Mouse (Mus musculus) forebrain, embryonic 13.5 days (tissue): ENCODE data around the gene Clec12b. TPM values are rescaled to one million over a fixed set of nuclear protein-coding genes. Genes with fewer than 3 reads are reported as not detected.

Experiments
- ATAC-seq: fragments of 200-750 bp; cut with Nextera tagmentation; 2 replicates; pipeline ENCODE4 v1.8.0; 2017
- H3K27ac ChIP-seq: fragments of 300-500 bp; sonication (generic); 2 replicates; pipeline ENCODE4 v1.5.1; 2015; ENCODE audit warnings: inconsistent platforms, mild to moderate bottlenecking, moderate library complexity
- H3K27me3 ChIP-seq: fragments of 300-500 bp; sonication (generic); 2 replicates; pipeline ENCODE4 v1.6.1; 2015; ENCODE audit warnings: mild to moderate bottlenecking, inconsistent platforms
- H3K36me3 ChIP-seq: fragments of 300-500 bp; sonication (generic); 2 replicates; pipeline ENCODE4 v1.6.1; 2015; ENCODE audit warnings: mild to moderate bottlenecking, inconsistent platforms; ENCODE audit not compliant: poor library complexity, severe bottlenecking
- H3K4me1 ChIP-seq: fragments of 300-500 bp; sonication (generic); 2 replicates; pipeline ENCODE4 v1.6.1; 2015; ENCODE audit warnings: inconsistent platforms
- H3K4me2 ChIP-seq: fragments of 300-500 bp; sonication (generic); 2 replicates; pipeline ENCODE4 v1.6.1; 2015; ENCODE audit warnings: inconsistent platforms, mild to moderate bottlenecking, moderate library complexity
- H3K4me3 ChIP-seq: fragments of 300-500 bp; sonication (generic); 2 replicates; pipeline ENCODE4 v1.5.1; 2015; ENCODE audit warnings: mild to moderate bottlenecking, inconsistent platforms
- H3K9ac ChIP-seq: fragments of 300-500 bp; sonication (generic); 2 replicates; pipeline ENCODE4 v1.6.1; 2015; ENCODE audit warnings: mild to moderate bottlenecking, inconsistent platforms
- H3K9me3 ChIP-seq: fragments of 300-500 bp; sonication (generic); replicated peaks from 2 replicates; pipeline ENCODE4 v1.6.1; 2016; ENCODE audit warnings: inconsistent platforms
- WGBS: fragments of 180-500 bp; shearing (Covaris S2); methylation state at CpG from one replicate; pipeline ENCODE4 v1.1.7; 2015; 5-methylcytosine and 5-hydroxymethylcytosine counted together
- polyA plus RNA-seq: library from polyadenylated mRNA; unstranded; fragments of >200 nt; fragmentation: Nextera tagmentation; extraction: Ambion mirVana; gene quantifications from 2 replicates; pipeline ENCODE4 v1.2.1, GENCODE M21; 2015

Gene Clec12b
- polyA plus RNA-seq, 1 experiment from 2014 or later, result 0.12 TPM

GRCm38 (mm10) chr6:129326568-129327150 lies 59.0 kb downstream of the Clec12b start:
- H3K4me1 ChIP-seq, result no peaks in the 10 kb centered on the region
- WGBS, result 74% methylated on average over 13 of the region's 13 CpGs
- no peak overlapping the region for H3K4me2 ChIP-seq
- no peaks in the 10 kb centered on the region for H3K36me3 ChIP-seq
- H3K9me3 ChIP-seq, result no peaks in the 10 kb centered on the region
- ATAC-seq, result no peak
- H3K9ac ChIP-seq, result no peak overlapping the region
- H3K27me3 ChIP-seq, result no peaks in the 10 kb centered on the region
- no peak overlapping the region for H3K4me3 ChIP-seq
- H3K27ac ChIP-seq, result no peak overlapping the region

- Histone ChIP-seq H3K4me3 (no peak overlapping the region), H3K9me3 (no peaks in the 10 kb centered on the region), H3K27ac (no peak overlapping the region), H3K4me1 (no peaks in the 10 kb centered on the region), H3K27me3 (no peaks in the 10 kb centered on the region), H3K36me3 (no peaks in the 10 kb centered on the region), H3K9ac (no peak overlapping the region), H3K4me2 (no peak overlapping the region)
- ATAC-seq, result no peak
- WGBS, result 82% methylated on average over 1 of the region's 1 CpGs
Measured at GRCm38 (mm10) chr6:129326016-129326415, 59.7 kb downstream of the Clec12b start.

Other genes with a start within 250 kb of the Clec12b start
- not detected in 2 replicates for gene Clec2d, start 205.3 kb downstream of the Clec12b start, polyA plus RNA-seq
- gene Cd69, start 110.4 kb downstream of the Clec12b start, polyA plus RNA-seq, result not detected in 2 replicates
- gene 4922502D21Rik, start 54.1 kb downstream of the Clec12b start, polyA plus RNA-seq, result not detected in 2 replicates
- 0.06 and 0.13 TPM in 2 replicates for gene Clec12a, start 43.2 kb downstream of the Clec12b start, polyA plus RNA-seq
- gene Clec1b, start 11.4 kb upstream of the Clec12b start, polyA plus RNA-seq, result 3.6 and 4.8 TPM in 2 replicates
- gene Clec9a, start 23.0 kb upstream of the Clec12b start, polyA plus RNA-seq, result 0.05 and 0.15 TPM in 2 replicates
- gene Clec1a, start 66.1 kb upstream of the Clec12b start, polyA plus RNA-seq, result 0.89 and 1.1 TPM in 2 replicates
- not detected in 2 replicates for gene Olr1, start 121.3 kb upstream of the Clec12b start, polyA plus RNA-seq
- gene Tmem52b, start 126.7 kb upstream of the Clec12b start, polyA plus RNA-seq, result not detected in 2 replicates
- gene Gabarapl1, start 147.3 kb upstream of the Clec12b start, polyA plus RNA-seq, result 125 and 126 TPM in 2 replicates
- gene Klre1, start 192.0 kb upstream of the Clec12b start, polyA plus RNA-seq, result not detected in 2 replicates
- not detected in 2 replicates for gene Klrd1, start 205.9 kb upstream of the Clec12b start, polyA plus RNA-seq
- 0.14 and 0.18 TPM in 2 replicates for gene Klrk1, start 238.0 kb upstream of the Clec12b start, polyA plus RNA-seq